Mouse (Mus musculus) intestine, postnatal 0 days (tissue): ENCODE results near the gene Gsta2. TPM values are rescaled to one million over a fixed set of nuclear protein-coding genes. Genes with fewer than 3 reads are reported as not detected.

Experiments used
- ATAC-seq: fragments of 200-750 bp; cut with Nextera tagmentation; 2 replicates; pipeline ENCODE4 v1.8.0; 2017; ENCODE audit warnings: mild to moderate bottlenecking, moderate TSS enrichment, moderate library complexity
- H3K27ac ChIP-seq: fragments of 300-500 bp; sonication (generic); 2 replicates; pipeline ENCODE4 v1.5.1; 2014; ENCODE audit warnings: mild to moderate bottlenecking, low read depth, low read length, moderate library complexity
- H3K27me3 ChIP-seq: fragments of 300-500 bp; sonication (generic); replicated peaks from 2 replicates; pipeline ENCODE4 v1.6.1; 2014; ENCODE audit warnings: low read length, mixed read lengths; ENCODE audit not compliant: control insufficient read depth, insufficient read depth
- H3K36me3 ChIP-seq: fragments of 300-500 bp; sonication (generic); 2 replicates; pipeline ENCODE4 v1.6.1; 2014; ENCODE audit warnings: mild to moderate bottlenecking, moderate library complexity; ENCODE audit not compliant: control insufficient read depth, insufficient read depth
- H3K4me1 ChIP-seq: fragments of 300-500 bp; sonication (generic); replicated peaks from 2 replicates; pipeline ENCODE4 v1.6.1; 2014; ENCODE audit warnings: antibody characterized with exemption, low read length, mixed read lengths; ENCODE audit not compliant: control insufficient read depth, insufficient read depth
- H3K4me2 ChIP-seq: fragments of 300-500 bp; sonication (generic); replicated peaks from 2 replicates; pipeline ENCODE4 v1.6.1; 2014; ENCODE audit warnings: low read depth, mild to moderate bottlenecking, moderate library complexity
- H3K4me3 ChIP-seq: fragments of 300-500 bp; sonication (generic); 2 replicates; pipeline ENCODE4 v1.5.1; 2014; ENCODE audit warnings: low read depth, low read length
- H3K9ac ChIP-seq: fragments of 300-500 bp; sonication (generic); 2 replicates; pipeline ENCODE4 v1.6.1; 2014; ENCODE audit warnings: mild to moderate bottlenecking, low read depth, low read length
- H3K9me3 ChIP-seq: fragments of 300-500 bp; sonication (generic); 2 replicates; pipeline ENCODE4 v1.6.1; 2016; ENCODE audit warnings: mixed run types; ENCODE audit not compliant: control insufficient read depth
- CTCF ChIP-seq: sonication (generic); IDR thresholded peaks from 2 replicates; pipeline ENCODE4 v1.5.1; 2016; ENCODE audit warnings: low read depth, mild to moderate bottlenecking, control low read depth, antibody characterized with exemption, moderate library complexity
- WGBS: fragments of 180-500 bp; shearing (Covaris S2); extraction: QIAGEN DNeasy Blood & Tissue Kit; methylation state at CpG from one replicate; pipeline ENCODE4 v1.1.7; 2014; 5-methylcytosine and 5-hydroxymethylcytosine counted together
- polyA plus RNA-seq: library from polyadenylated mRNA; unstranded; fragments of >200 nt; fragmentation: Nextera tagmentation; extraction: Ambion mirVana; gene quantifications from 2 replicates; pipeline ENCODE4 v1.2.1, GENCODE M21; 2015

Gsta2 gene
- polyA plus RNA-seq, 1 experiment from 2014 or later = 94.5 TPM

DNA sequence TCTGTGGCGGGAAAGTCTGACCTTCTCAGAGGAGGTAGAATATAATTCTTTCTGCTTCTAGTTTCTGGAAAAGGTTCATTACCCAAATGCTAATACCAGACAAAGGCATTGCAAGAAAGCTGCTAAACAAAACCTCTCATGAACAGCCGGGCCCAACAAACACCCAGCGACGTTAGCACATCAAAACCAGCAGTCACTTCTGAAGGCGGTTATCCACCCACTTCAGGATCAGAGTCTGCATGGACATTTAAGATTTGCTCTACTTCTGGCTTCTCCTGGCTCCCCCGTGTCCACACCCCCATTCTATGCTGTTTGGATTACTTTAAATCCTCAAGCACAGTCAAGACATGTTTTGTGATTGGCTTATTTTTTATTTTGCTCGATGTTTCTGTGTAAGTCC, 39.0 kb upstream of the Gsta2 start:
- no peak for TF ChIP-seq CTCF
- no peak overlapping the region for H3K4me3 ChIP-seq
- no peaks in the 10 kb centered on the region; the same call in 1 of the 2 replicates for H3K4me1 ChIP-seq
- no peak for ATAC-seq
- H3K9me3 ChIP-seq = no peaks in the 10 kb centered on the region
- no peaks in the 10 kb centered on the region for H3K36me3 ChIP-seq
- no peak overlapping the region for H3K9ac ChIP-seq
- H3K27me3 ChIP-seq = peaks cover 40% of the 10 kb centered on the region
- H3K4me2 ChIP-seq = no peak overlapping the region
- no peak overlapping the region for H3K27ac ChIP-seq
- 70% methylated on average over 7 of the region's 7 CpGs for WGBS

DNA sequence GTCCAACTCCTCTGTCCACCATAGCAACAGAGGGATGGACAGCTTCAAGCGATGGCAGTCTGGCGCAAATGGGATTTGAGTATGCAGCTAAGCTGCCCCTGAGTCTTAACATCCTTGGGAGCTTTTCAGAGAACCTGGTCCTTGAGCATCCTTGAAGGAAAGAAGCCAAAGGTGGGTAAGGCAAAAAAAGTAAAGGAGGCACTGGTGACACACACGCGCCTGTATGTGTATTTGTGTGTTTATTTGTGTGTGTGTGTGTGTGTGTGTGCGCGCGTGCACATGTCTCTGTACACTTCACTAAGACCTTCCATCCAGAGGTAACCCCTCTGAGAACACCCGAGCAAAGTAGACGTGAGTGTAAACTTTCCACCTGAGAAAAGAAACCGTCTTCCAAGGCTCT, 38.2 kb upstream of the Gsta2 start:
- 84% methylated on average over 10 of the region's 10 CpGs for WGBS
- H3K4me2 ChIP-seq = no peak overlapping the region
- no peak for ATAC-seq
- no peaks in the 10 kb centered on the region for H3K9me3 ChIP-seq
- H3K36me3 ChIP-seq = no peaks in the 10 kb centered on the region
- H3K27me3 ChIP-seq = peaks cover 40% of the 10 kb centered on the region
- no peak overlapping the region for H3K9ac ChIP-seq
- no peak for TF ChIP-seq CTCF
- no peak overlapping the region for H3K4me3 ChIP-seq
- no peaks in the 10 kb centered on the region; the same call in 1 of the 2 replicates for H3K4me1 ChIP-seq
- no peak overlapping the region for H3K27ac ChIP-seq

DNA sequence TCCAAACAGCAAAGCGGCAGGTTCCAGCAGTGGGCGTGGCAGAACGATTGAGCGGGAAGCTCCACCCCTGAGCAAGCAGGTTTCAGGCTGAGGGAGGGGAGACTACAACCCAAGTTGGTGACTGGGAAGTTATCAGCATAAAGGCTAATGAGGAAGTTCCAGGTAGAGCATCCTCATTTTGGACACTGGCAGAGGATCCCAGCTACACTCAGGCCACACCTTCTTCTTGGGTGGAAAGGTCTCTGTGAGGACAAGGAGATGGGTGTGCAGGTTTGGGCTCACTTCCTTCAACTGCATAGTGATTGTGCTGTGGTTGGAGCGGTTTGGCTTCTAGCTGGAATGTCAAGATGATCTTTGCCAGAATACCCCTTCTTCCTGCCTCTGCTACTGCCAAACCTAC, 34.4 kb upstream of the Gsta2 start:
- Histone ChIP-seq H3K9ac (no peak overlapping the region), H3K4me3 (no peak overlapping the region), H3K9me3 (no peaks in the 10 kb centered on the region), H3K36me3 (no peaks in the 10 kb centered on the region), H3K27ac (no peak overlapping the region), H3K4me2 (no peak overlapping the region), H3K27me3 (peaks cover 19% of the 10 kb centered on the region), H3K4me1 (no peaks in the 10 kb centered on the region)
- WGBS = 32% methylated on average over 5 of the region's 5 CpGs
- no peak; the same call in 1 of the 2 replicates for ATAC-seq
- no peak for TF ChIP-seq CTCF

DNA sequence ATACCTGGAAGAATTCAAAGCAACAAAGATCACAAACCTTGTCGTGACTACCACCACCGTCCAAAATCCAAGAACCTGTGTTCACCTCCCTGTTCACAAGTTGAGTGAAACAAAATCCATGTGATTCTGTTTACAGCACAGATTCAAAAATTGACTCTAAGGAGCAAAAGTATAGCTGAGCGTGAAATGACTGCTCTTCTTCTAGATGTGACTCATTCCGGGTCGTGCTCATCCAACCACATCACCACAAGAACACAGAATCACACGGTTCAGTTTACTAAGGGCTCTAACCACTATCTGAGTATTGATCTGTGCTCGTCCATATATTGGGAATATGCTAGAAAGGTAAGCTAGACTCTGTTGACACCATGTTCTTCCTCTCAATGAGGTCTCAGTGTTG, 31.4 kb upstream of the Gsta2 start:
- H3K4me3 ChIP-seq = no peak overlapping the region
- ATAC-seq = no peak
- no peaks in the 10 kb centered on the region for H3K4me1 ChIP-seq
- H3K36me3 ChIP-seq = no peaks in the 10 kb centered on the region
- H3K27ac ChIP-seq = no peak overlapping the region
- no peaks in the 10 kb centered on the region for H3K9me3 ChIP-seq
- 84% methylated on average over 7 of the region's 7 CpGs for WGBS
- no peak for TF ChIP-seq CTCF
- no peaks in the 10 kb centered on the region for H3K27me3 ChIP-seq
- H3K9ac ChIP-seq = no peak overlapping the region
- H3K4me2 ChIP-seq = no peak overlapping the region

DNA sequence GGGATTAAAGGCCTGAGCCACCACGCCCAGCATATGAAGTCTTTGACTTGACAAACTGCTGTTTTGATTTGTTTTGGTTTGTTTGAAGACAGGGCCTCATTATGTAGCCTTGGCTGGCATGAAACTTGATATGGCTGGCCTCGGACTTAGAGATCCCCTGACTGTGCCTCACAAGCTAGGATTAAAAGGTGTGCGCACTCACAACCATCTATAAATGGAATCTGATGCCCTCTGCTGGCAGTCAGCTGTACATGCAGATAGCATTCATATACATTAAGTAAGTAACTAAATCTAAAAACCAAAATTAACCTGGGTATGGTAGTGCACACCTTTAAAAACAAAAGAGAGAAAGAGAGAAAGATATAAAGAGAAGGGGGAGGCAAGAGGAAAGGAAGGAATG, 30.3 kb upstream of the Gsta2 start:
- no peak overlapping the region for H3K9ac ChIP-seq
- no peak for ATAC-seq

DNA sequence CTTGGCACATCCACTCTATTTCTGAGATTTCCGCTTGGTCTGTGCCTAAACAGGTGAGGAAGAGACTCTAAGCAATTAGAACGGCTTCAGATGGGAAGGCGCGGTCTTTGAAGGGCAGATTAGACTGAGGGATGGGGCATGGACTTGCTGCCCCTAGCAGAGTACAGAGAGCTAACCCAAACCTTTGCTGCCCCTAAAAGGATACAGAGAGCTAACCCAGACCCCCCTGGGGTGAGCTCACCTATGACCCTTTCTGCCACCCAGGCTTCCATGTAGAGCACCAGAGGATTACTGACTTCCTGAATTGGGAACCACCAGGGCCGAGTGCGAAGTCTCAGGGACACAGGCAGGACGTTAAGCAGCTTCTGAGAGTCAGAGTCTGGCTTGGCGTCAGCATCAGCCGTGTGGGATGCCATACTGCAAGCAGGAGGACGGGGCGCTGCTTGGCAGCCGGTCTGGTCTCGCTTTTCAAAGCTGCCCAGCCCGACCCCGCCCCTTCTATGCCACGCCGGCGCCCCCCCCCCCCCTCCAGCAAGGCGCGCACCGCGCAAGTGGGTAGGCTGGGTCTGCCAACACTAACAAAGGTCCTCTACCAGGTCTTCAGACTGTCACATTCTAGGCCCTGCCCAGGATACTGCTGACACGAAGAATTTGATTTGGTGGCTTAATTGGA, 22.7 kb upstream of the Gsta2 start, which contains the start of gene Ooep:
Gene Ooep, minus strand, starts transcription at position 613 of the 673 bp plus-strand sequence.
- H3K9ac ChIP-seq = no peak within 1 kb of the TSS
- no peaks in the 10 kb centered on the region for H3K4me1 ChIP-seq
- no peak for TF ChIP-seq CTCF
- H3K27me3 ChIP-seq = no peaks in the 10 kb centered on the region
- peak; percentile 49; the same call in 1 of the 2 replicates for ATAC-seq
- H3K4me2 ChIP-seq = peak within 1 kb of the TSS; percentile 54
- no peaks in the 10 kb centered on the region for H3K9me3 ChIP-seq
- 10% methylated on average over 17 of the region's 23 CpGs for WGBS
- no peak within 1 kb of the TSS for H3K27ac ChIP-seq
- H3K4me3 ChIP-seq = peak within 1 kb of the TSS; percentile 9; the same call in 1 of the 2 replicates
- H3K36me3 ChIP-seq = no peaks in the 10 kb centered on the region

More for the DNA sequence above, 30.3 kb upstream of the Gsta2 start:
- H3K27ac ChIP-seq = no peak overlapping the region
- H3K4me3 ChIP-seq = no peak overlapping the region
- WGBS = 45% methylated on average over 3 of the region's 3 CpGs
- H3K27me3 ChIP-seq = no peaks in the 10 kb centered on the region
- H3K4me1 ChIP-seq = no peaks in the 10 kb centered on the region
- no peaks in the 10 kb centered on the region for H3K36me3 ChIP-seq
- TF ChIP-seq CTCF = peak; percentile 76
- H3K4me2 ChIP-seq = no peak overlapping the region
- no peaks in the 10 kb centered on the region for H3K9me3 ChIP-seq
